Mouse (Mus musculus) megakaryocyte progenitor cell, adult 5-6 weeks (primary cell): ENCODE measurements at regions not wholly inside any gene's neighbourhood (a gene's known extent, or its start where the extent isn't known, plus 50 kb on each side); places are given as distances from the start of the nearest gene placed in this dataset.

Source experiments
- ATAC-seq: replicated peaks from 2 replicates; pipeline ENCODE4 v1.8.0; 2016; ENCODE audit warnings: mild to moderate bottlenecking, moderate TSS enrichment, inconsistent platforms; ENCODE audit not compliant: poor library complexity

DNA sequence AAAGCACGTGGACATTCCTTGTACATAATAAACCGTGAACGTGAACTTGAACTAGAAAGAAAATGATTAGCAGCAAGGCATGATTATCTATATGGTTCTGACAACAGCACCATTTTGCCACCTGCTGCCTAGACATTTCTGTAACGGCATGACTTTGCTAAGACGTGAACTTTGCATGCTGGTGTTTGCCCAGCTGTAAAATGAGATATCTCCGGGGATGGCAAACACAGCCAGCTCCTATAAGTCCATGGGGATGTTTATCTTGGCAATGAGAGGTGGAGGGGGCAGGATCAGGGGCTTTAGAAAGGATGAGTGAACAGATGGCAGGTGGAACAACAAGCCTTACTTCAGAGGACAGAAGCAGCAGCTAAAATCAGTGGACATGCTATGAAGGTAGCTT lies 522.9 kb upstream of the Castor2 start:
- no peak for ATAC-seq

DNA sequence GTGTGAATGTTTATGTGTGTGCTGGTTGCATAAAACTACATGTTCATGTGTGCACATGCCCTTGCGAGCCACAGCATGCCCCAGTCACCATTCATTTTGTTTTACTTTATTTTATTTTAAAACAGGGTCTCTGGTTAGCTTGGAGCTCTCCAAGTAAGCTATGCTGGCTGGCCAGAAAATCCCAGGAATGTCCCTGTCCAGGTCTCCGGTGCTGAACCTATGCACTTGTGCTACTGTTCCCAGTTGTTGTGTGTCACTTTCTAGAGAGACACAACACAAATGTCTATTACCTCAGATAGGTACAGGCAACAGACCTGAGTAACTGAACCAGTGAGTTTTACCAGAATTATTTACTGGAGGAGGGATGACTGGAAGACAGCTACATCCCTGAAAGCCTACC lies 530.4 kb upstream of the Castor2 start:
- ATAC-seq: no peak

DNA sequence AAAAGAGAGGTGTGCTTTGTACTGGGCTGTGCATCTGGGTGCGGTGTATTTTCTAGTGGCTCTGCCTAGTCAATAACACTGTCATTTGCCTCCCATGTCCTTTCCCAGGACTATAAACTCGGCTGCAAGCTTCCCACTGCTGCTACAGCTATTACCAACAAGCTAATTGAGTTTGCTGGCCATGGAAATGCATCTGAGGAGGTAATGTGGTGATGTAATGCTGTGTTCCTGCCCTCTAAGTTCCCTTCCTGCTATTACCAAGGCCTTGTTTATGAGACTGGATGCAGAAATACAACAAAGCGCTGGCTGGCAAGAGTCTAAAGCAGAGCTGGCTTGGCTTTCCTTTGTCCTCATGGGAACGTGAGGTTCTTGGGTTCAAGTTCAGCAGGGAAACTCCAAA lies 533.0 kb upstream of the Castor2 start:
- ATAC-seq: no peak

DNA sequence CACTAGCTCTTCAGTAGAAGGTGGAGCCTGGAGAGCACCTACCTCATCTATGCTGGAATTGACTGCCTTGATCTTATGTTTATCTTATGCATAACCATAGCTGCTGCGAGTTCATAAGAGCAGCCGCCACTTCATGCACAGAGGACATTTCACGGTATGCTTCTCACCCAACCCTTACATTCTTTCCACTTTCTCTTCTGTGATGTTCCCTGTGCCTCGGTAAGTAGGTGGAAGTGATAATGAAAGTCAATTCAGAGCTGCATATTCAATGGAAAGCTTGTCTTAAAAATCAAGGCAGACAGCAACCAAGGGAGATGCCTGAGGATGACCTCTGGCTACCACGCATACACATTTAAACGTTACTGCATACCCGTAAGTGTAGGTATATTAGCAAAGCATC lies 548.9 kb upstream of the Castor2 start:
- ATAC-seq: no peak

DNA sequence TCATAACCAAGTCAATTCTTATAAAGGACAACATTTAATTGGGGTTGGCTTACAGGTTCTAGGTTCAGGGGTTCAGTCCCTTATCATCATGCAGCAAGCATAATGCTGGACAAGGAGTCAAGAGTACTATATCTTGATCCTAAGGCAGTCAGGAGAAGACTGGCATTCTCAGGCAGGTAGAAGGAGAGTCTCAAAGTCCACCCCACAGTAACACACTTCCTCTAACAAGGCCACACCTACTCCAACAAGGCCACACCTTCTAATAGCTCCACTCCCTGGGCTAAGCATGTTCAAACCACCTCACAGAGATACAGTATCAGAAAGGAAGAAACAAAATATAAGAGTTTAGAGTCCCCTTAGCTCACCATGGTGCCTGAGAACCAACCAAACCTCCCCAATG lies 557.3 kb upstream of the Castor2 start:
- no peak for ATAC-seq

DNA sequence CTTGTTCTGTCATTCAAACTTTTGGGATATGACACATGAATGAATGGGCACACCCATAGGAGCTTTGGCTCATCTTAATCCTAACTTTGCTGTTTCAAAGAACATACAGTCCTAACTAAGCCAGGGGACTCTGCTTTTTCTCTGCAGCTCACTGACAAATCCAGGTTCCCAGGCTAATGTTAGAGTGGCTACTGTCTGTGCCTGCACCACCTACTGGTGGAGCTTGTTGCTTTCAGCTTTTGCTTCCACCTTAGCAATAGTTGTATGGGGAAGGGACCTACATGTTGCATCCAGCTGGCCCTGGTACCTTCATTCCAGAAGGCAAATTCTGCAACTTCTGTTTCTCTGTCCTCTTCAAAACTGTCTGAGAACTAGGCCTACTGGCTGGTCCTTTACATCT lies 566.8 kb upstream of the Castor2 start:
- ATAC-seq: no peak

DNA sequence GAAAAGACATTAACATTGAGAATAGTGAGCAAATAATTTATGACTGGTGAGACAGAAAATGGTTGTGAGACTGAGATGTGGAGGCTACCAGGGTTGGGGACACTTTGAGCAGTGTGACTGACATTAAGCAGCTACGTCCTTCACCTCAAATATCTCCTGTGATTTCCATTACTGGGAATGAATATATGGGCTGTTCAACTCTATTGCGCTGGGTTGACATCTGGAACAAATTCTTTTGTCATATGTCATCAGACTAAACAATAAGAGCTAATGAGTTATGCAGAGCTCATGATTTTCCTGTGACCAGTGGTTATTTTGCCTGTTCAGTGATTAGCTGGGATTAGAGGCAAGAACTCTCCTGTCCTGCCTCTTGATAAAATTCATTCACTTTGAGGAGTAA lies 593.9 kb upstream of the Castor2 start:
- no peak for ATAC-seq

DNA sequence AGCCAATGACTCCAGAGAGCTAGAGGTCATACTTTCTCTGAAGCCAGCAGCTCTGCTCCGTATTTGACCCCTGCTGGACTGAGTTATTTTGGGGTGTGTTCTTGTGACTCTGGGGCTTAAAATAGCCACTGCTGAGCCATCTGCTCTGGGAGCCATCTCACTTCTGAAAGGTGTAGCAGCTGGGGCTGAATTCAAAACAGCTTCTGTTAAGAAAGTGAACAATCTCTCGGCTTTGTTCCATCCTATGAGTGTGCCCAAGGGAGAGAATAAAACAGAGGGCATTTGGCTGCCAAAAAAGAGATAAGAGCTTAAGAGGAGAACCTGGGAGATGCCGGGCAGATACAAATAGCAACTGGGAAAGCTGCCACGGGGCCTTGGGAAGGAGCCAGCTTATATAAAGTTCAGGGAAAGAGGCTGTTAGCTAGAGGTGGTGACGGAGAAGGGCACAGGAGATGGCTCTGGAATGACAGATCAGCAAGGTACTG lies 611.7 kb upstream of the Castor2 start:
- no peak for ATAC-seq

DNA sequence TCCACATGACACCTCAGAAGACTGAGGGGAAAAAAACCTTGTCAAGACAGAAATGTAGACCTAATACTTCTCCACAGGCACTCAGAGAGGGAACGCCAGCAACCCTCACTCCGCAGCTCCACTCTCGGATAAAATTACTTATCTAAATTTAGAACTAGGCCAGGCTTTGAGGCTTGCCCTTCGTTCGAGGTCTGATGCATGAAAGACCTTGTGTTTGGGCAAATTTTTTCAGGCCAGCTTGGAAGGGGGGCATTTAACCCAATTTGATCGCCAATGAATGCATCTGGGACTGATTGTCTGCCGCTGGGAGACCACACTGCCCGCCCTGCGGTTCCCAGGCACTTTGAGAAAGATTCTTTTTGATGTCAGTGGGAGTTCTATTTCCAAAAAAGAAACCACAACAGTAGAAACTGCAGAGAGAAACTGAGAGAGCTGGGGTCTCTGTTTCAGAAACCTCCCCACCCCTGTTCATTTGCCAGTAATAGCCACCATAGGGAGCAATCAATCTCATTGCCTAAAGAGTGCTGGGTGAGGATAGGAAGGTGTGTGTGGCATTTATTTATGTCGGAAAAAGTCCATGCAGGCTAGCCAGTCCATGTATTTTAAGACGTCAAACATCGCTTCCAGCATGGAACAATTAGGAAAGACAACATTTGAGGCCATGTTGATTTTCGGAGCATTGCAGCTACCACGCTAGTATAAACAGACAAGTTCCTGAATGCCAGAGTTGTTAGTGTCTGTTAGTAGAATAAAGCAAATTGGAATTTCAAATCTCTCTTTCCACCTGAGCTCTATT lies 617.0 kb upstream of the Castor2 start:
- ATAC-seq: no peak

DNA sequence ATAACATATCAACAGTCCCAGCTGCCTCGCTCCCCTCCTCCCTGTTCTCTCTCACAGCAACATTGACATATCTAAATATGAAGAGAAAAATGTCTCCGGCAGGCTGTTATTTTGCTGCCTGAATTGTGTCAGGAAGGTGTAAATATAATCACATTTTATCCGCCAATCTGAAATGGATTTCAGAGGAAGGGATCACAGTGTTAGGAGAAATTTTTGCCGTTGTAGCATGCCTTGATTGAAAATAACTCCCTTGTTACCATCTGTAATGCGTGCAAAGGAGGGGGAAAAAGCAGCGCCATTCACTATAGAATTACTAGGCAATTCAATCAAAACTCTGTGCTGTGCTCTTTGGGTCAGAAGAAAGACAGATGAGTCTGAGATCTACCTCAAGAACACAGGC lies 620.3 kb upstream of the Castor2 start:
- no peak for ATAC-seq

DNA sequence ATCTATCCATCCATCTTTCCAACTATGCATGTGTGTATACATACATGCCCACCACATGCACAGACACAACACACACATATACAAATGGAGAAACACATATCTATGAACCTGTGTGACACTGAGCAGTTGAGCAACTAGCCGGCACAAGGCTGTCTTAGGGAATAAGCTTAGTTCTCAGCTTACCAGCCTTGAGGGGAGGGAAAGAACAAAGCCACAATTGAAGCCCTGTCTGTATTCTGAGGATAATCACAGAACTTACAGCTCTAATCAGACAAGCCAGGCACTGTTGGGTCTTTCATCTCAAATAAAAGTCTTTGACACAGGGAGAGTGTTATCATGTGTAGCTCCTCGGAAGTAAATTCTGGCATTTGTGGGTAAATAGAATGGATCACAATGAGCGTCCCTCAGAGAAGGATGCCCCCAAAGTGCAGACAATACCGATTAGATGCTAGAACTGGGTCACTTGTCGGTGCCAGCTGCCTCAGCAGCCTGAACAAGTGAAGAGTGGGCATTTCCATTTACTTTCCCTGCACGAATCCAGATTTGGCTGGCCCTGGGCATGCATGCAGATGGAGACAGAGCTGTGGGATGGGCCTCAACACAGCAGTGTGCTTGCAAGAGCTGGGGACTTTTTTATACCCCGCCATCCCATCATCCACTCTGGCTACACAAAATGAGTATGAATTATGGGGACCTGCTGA lies 646.0 kb upstream of the Castor2 start:
- no peak for ATAC-seq

DNA sequence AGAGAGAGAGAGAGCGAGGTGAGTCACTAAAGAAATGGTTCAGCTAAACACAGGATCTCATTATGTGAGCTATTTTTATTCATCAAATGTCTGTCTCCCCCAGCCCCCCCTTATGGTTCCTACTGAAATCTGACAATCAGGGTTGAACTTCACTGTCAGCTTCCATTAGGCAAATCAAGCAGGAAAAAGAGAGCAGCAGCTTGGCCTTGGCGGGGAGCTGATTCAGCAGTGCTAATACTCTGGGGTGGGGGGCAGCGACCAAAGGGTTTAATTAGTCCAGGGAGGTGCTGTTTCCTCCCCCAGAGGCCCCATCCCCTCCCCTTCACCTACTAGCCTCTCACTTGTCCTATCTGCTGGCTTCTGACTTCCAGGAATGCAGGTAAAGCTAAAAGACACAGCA lies 649.6 kb upstream of the Castor2 start:
- no peak for ATAC-seq

DNA sequence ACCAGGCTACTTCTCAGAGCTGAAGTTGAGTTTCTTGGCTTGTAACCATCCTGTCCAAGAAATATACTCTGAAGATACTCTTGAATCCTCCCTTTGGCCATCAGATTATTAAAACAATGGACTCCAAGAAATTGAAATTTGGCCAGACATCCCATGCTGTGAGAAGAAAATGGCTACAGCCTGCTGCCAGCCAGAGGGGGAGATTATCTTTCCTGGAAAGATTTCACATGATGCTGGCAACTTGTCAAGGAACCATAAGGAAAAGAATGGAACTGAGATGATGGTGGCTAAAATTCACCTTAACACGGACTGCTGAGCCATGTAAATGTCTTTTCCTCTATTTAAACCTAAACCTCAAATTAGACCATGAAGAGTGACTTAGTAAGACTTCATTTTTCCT lies 698.7 kb upstream of the Castor2 start:
- ATAC-seq: no peak

DNA sequence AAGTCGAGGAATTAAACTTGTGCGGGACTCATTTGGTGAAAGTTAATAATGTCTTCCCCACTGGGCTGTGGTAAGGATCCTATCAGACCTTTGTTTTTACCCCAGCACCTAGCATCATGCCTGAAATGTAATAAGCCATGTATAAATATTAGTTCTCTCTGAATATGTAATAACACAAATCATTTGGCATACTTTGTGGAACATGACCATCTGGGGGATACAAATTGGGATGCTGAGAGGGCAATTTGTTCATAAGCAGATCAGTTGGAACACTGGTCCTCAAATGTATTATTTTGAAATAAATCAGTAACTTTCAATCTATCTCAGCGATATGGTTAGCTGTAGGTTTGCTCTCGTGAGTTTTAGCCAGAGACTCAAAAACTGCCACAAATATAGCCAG lies 709.6 kb upstream of the Castor2 start:
- ATAC-seq: no peak

DNA sequence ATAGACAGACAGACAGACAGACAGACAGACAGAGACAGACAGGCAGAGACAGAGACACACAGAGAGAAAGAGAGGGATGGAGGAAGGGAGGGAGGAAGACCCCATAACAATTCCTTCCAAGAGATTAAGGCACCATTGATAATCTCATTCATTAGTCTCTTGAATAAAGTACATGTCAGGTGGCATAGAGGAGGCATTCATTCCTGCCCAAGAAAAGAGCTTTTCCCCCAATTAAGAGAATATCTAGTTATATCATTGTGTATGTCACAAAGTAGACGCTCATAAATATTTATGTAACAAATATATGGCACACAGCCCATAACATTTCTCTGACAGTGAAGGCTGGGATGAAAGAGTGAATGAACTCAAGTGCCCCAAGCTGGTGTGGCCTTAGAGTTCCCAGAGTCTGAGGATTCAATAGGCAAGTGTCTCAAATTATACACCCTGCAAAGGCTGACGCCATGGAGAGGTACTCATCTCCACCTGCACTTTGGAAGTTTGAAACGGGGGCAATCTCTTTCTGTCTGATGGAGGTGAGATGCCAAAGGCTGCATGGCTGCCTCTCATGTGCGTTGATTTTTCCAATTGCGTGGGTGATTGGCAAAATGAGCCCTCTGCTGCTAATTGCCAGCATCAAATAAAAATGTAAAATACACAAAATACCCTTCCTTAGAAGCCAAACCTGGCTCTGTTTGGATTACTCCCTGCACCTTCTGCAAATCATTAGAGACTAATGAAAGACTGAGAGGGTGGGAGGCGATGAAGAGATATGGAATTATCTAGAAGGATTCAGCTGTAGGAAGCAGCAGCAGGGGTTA lies 710.3 kb upstream of the Castor2 start:
- no peak for ATAC-seq

DNA sequence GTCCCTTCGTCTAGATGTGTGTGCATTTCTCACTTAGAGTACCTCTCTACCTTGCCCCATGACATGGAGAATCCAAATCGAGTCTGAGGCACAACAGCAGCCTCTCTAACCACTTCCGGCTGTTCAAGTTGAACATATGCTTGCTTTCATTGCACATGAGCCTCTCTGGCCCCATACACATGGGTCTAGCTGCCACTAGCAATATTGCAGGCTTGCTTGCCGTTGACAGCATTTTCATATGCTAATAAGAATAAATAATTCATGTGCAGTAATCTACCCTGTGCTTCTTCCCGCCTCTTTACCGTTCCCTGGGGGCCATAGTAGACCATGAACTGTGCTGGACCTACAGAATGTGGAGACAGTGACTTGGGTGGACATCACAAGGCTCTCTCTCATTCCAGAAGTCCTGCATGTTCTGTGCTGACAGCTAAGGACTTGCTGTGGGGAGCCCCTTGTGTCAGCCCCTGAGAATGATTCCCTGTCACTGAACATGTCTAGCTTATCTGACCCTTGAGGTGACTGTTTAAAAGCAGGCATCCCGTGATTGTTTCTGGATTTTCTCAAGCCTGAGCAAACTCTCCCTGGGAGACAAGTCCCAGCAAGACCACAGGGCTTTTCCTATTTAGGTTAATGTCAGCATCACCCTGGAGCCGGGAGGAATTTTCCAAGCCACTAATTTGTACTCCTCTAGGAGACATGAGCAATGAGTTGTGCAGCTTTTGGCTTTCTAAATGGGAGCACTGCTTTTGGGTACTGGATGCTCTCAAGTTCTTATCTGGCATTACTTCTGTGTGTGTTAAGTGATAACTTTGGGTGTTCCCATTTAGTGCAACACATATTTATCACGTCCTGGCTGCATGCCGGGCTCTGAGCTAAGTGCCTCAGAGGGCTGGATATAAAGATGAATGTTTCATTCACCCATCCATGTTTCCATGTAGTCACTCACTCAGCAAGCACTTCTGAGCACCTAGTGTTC lies 713.8 kb upstream of the Castor2 start:
- no peak for ATAC-seq

DNA sequence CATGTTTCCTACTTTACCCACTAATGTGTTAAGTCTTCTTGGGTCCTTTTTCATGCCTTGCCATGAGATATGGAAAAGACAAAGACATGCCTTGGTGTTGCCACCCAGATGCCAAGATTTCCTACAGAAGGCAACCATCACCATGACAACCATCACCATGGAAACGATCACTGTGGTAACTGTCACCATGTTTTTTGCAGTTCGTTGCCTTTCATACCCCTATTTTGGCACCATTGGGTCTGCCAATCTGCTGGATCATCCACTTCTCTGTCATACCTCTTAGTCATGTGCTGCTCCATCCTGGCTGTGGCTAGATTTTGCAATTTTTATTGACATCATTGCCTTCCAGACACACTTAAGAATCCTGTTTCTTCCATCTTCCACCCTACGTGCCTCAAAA lies 733.7 kb upstream of the Castor2 start:
- no peak for ATAC-seq

DNA sequence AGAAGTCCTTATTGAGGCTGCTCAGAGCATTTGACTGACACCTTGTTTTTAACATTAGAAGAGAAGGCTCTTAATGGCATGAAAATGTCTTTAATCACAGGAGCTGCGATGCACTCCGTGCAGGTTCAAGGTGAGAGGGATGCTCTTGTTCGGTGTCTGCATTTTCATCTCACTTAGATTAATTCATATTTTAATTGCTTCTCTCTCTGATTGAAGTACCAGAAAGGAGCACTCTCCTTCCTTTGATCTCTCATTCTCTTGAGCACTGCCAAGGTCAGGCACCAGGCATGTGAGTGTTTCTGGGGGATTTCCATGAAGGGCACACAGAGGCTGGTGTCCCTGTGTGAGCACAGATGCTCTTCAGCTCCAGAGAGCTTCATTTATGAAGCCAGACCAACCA lies 752.0 kb upstream of the Castor2 start:
- no peak for ATAC-seq

DNA sequence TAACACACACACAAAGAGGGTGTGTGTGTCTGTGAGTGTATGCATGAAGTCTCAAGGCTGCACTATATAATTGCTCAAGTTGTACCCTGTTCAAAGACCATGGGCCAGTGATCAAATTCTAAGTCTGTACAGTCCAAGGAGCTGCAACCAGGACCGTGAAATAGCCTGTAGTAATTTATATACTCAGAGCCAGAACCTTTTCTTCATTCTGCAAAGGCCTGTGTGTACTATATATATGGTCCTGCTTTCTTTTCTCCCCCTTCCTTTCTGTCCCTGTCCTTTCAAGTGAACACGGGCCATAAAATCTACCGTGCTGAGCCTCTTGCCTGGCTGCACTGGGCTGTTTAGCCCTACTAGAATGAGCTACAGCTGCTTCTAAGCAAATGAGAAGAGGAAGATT lies 757.5 kb upstream of the Castor2 start:
- ATAC-seq: no peak

DNA sequence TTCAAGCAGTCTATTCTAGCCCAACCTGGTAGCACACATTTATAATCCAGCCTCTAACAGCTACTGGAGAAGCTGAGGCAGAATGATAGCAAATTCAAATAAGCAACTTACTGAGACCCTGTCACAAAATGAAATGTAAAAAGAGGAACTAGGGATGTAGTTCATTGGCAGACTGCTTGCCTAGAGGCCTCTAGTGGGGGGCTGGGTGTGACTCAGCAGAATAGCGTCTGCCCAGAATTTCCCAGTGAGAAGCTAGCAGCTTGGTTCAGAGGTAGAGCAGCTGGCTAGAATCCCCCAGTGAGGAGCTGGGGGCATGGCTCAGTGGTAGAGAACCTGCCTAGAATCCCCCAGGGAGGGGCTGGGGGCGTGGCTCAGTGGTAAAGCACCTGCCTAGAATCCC lies 777.5 kb upstream of the Auts2 start:
- ATAC-seq: peak; percentile 97

DNA sequence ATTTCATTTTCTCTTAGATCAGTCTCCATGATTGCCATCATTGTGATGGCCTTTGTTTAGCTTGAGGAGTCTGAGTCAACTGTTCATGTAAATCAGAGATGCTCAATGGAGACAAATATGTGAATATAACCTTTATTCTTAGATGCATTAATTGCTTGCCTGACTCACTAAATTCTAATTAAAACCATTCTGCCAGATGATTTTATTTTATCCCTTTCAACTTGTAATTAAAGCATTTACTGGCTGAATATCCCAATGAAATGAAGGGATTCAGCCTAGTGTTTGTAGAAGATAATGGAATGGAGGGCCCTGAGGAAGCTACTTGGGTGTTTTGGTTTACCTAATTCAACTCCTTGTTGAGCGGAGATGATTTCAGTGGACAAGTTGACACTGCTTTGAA lies 777.1 kb upstream of the Auts2 start:
- ATAC-seq: no peak
